Mouse (Mus musculus): ENCODE data around the gene Ppp1r37. TPM values are rescaled to one million over a fixed set of nuclear protein-coding genes. Genes with fewer than 3 reads are reported as not detected.

Gene Ppp1r37
- total RNA-seq, 2 experiments from 2014 or later: 113 to 120 TPM

- no peak for DNase-seq
Observed at GRCm38 (mm10) chr7:19569647-19570046, 6.8 kb upstream of the Ppp1r37 start.

GRCm38 (mm10) chr7:19567426-19567825, 4.5 kb upstream of the Ppp1r37 start:
- no peak for DNase-seq

- DNase-seq: no peak
Observed at GRCm38 (mm10) chr7:19565803-19566202, 2.9 kb upstream of the Ppp1r37 start.

- no peak for DNase-seq
Observed at GRCm38 (mm10) chr7:19564455-19564854, 1.6 kb upstream of the Ppp1r37 start.

- no peak for DNase-seq
Observed at GRCm38 (mm10) chr7:19563884-19564283, 1.0 kb upstream of the Ppp1r37 start.

GRCm38 (mm10) chr7:19561765-19562642, 872 bp downstream of the Ppp1r37 start:
- DNase-seq: peak; percentile 87

- DNase-seq: no peak
Observed at GRCm38 (mm10) chr7:19561431-19561764, 1.5 kb downstream of the Ppp1r37 start.

GRCm38 (mm10) chr7:19560491-19561260, 2.2 kb downstream of the Ppp1r37 start:
- no peak for DNase-seq

GRCm38 (mm10) chr7:19558965-19559364, 3.9 kb downstream of the Ppp1r37 start:
- no peak for DNase-seq

GRCm38 (mm10) chr7:19557982-19558900, 4.6 kb downstream of the Ppp1r37 start:
- DNase-seq: no peak

- no peak for DNase-seq
Observed at GRCm38 (mm10) chr7:19557086-19557485, 5.8 kb downstream of the Ppp1r37 start.

GRCm38 (mm10) chr7:19554168-19554567, 8.7 kb downstream of the Ppp1r37 start:
- peak; percentile 31 to 55 for DNase-seq

- no peak for DNase-seq
Observed at GRCm38 (mm10) chr7:19552443-19552842, 10.4 kb downstream of the Ppp1r37 start.

GRCm38 (mm10) chr7:19551634-19552033, 11.2 kb downstream of the Ppp1r37 start:
- DNase-seq: no peak

- DNase-seq: no peak
Observed at GRCm38 (mm10) chr7:19549394-19549793, 13.5 kb downstream of the Ppp1r37 start.

GRCm38 (mm10) chr7:19547344-19547969, 15.4 kb downstream of the Ppp1r37 start:
- no peak for DNase-seq

GRCm38 (mm10) chr7:19546007-19546406, 16.9 kb downstream of the Ppp1r37 start:
- DNase-seq: no peak

- no peak for DNase-seq
Observed at GRCm38 (mm10) chr7:19543584-19543983, 19.3 kb downstream of the Ppp1r37 start.

GRCm38 (mm10) chr7:19542155-19542691, 20.7 kb downstream of the Ppp1r37 start:
- peak; percentile 34 to 36 for DNase-seq

GRCm38 (mm10) chr7:19541681-19542154, 21.2 kb downstream of the Ppp1r37 start:
- no peak for DNase-seq

- no peak for DNase-seq
Observed at GRCm38 (mm10) chr7:19540771-19541566, 21.9 kb downstream of the Ppp1r37 start.
